Mouse (Mus musculus) small intestine, adult 2 months (tissue): ENCODE data around the gene N4bp2. TPM values are rescaled to one million over a fixed set of nuclear protein-coding genes. Genes with fewer than 3 reads are reported as not detected.

ENCODE experiments used
- H3K27ac ChIP-seq: fragments of 200-500 bp; 2 replicates; pipeline ENCODE4 v1.5.1; 2012; ENCODE audit warnings: low read depth, low read length, control low read depth, inconsistent platforms; ENCODE audit not compliant: insufficient read depth
- H3K27me3 ChIP-seq: fragments of 200-500 bp; 2 replicates; pipeline ENCODE4 v1.6.1; 2012; ENCODE audit warnings: mild to moderate bottlenecking, moderate library complexity, low read length, inconsistent platforms; ENCODE audit not compliant: control insufficient read depth, insufficient read depth
- H3K36me3 ChIP-seq: fragments of 200-500 bp; 2 replicates; pipeline ENCODE4 v1.6.1; 2012; ENCODE audit warnings: mild to moderate bottlenecking, low read length, control low read depth, inconsistent platforms; ENCODE audit not compliant: control insufficient read depth, insufficient read depth
- H3K4me1 ChIP-seq: fragments of 200-500 bp; 2 replicates; pipeline ENCODE4 v1.6.1; 2012; ENCODE audit warnings: low read length, inconsistent platforms, mixed read lengths; ENCODE audit not compliant: control insufficient read depth, insufficient read depth, insufficient read length
- H3K4me3 ChIP-seq: fragments of 200-500 bp; 2 replicates; pipeline ENCODE4 v1.5.1; 2012; ENCODE audit warnings: low read depth, mild to moderate bottlenecking, control low read depth, inconsistent platforms, low read length, moderate library complexity
- CTCF ChIP-seq: fragments of 200-500 bp; IDR thresholded peaks from 2 replicates; pipeline ENCODE4 v1.5.1; 2012; ENCODE audit warnings: low read depth, mild to moderate bottlenecking, control low read depth, inconsistent platforms, low read length, moderate library complexity, mixed read lengths; ENCODE audit not compliant: insufficient replicate concordance, insufficient read length; ENCODE audit errors: extremely low read depth
- POLR2A ChIP-seq: fragments of 200-500 bp; IDR thresholded peaks from 2 replicates; pipeline ENCODE4 v1.6.1; 2012; ENCODE audit warnings: low read depth, mild to moderate bottlenecking, control low read depth, inconsistent platforms, low read length, moderate library complexity
- WGBS: fragments of 180-500 bp; shearing (Covaris S2); methylation state at CpG from one replicate; pipeline ENCODE4 v1.1.7; 2018; 5-methylcytosine and 5-hydroxymethylcytosine counted together
- polyA plus RNA-seq: library from polyadenylated mRNA; depleted of rRNA; stranded (reverse); fragments of >200 nt; gene quantifications from 2 replicates; pipeline ENCODE4 v1.2.3, GENCODE M21; 2012

Gene N4bp2
- polyA plus RNA-seq, 1 experiment: 2.3 TPM

- H3K27ac ChIP-seq: peak within 1 kb of the TSS; percentile 29; the same call in 1 of the 2 replicates
These were observed 98.0 kb downstream of the N4bp2 start, which contains the start of gene Rhoh for GRCm38 (mm10) chr5:65861154-65861944. TSS of gene Rhoh (plus strand) at chr5:65861213.

GRCm38 (mm10) chr5:65862217-65862927 lies 99.1 kb downstream of the N4bp2 start:
- H3K4me3 ChIP-seq: no peak overlapping the region

More at GRCm38 (mm10) chr5:65861154-65861944, 98.0 kb downstream of the N4bp2 start, which contains the start of gene Rhoh:
- H3K27me3 ChIP-seq: no peaks in the 10 kb centered on the region
- WGBS: 72% methylated on average over 10 of the region's 10 CpGs
- no peak for TF ChIP-seq POLR2A
- TF ChIP-seq CTCF: no peak
- 0 out of 2 replicates have a peak within 1 kb of the TSS, but pooled peaks have one; percentile 31 for H3K4me3 ChIP-seq
- H3K4me1 ChIP-seq: peaks cover 3% of the 10 kb centered on the region; the same call in 1 of the 2 replicates
- H3K36me3 ChIP-seq: no peaks in the 10 kb centered on the region

DNA sequence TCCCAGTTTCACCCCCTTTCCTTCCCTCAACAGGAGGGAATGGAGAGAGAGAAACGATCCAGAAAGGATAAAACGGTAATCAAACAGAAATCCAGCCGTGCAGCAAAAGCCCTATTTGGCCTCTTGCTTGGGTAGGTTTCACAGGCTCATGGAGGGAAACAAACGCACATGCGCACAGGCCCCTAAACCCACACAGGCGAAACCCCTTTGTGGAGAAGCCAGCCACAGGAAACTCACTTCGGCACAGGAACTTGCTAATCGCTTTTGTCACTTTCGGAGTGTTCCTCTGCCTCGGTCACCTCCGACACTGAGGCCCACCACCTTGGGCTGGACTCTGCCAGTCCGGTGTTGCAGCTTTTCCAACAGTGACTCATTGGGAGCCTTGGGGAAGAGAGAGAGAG lies 100.0 kb downstream of the N4bp2 start:
- Histone ChIP-seq H3K27me3 (no peaks in the 10 kb centered on the region), H3K36me3 (no peaks in the 10 kb centered on the region), H3K4me1 (peaks cover 1% of the 10 kb centered on the region; the same call in 1 of the 2 replicates), H3K27ac (peak overlapping the region; percentile 91), H3K4me3 (peak overlapping the region; percentile 73)
- WGBS: 70% methylated on average over 12 of the region's 12 CpGs
- no peak for TF ChIP-seq POLR2A
- no peak for TF ChIP-seq CTCF

More at GRCm38 (mm10) chr5:65862217-65862927, 99.1 kb downstream of the N4bp2 start:
- Histone ChIP-seq H3K27me3 (no peaks in the 10 kb centered on the region), H3K36me3 (no peaks in the 10 kb centered on the region), H3K4me1 (peaks cover 1% of the 10 kb centered on the region; the same call in 1 of the 2 replicates), H3K27ac (peak overlapping the region; percentile 91; the same call in 1 of the 2 replicates)
- TF ChIP-seq CTCF (no peak), POLR2A (no peak)
- WGBS: 80% methylated on average over 7 of the region's 7 CpGs

- no peaks in the 10 kb centered on the region for H3K36me3 ChIP-seq
- H3K4me1 ChIP-seq: peaks cover 1% of the 10 kb centered on the region; the same call in 1 of the 2 replicates
- peak overlapping the region; percentile 40 for H3K4me3 ChIP-seq
- TF ChIP-seq POLR2A (no peak), CTCF (no peak)
- 80% methylated on average over 7 of the region's 7 CpGs for WGBS
- no peaks in the 10 kb centered on the region for H3K27me3 ChIP-seq
- H3K27ac ChIP-seq: peak overlapping the region; percentile 17; the same call in 1 of the 2 replicates
These were observed 101.2 kb downstream of the N4bp2 start for GRCm38 (mm10) chr5:65864486-65864885.

- H3K36me3 ChIP-seq: no peaks in the 10 kb centered on the region
- 60% methylated on average over 3 of the region's 3 CpGs for WGBS
- peaks cover 1% of the 10 kb centered on the region; the same call in 1 of the 2 replicates for H3K4me1 ChIP-seq
- peak overlapping the region; percentile 17; the same call in 1 of the 2 replicates for H3K27ac ChIP-seq
- no peaks in the 10 kb centered on the region for H3K27me3 ChIP-seq
- TF ChIP-seq CTCF (no peak), POLR2A (no peak)
- peak overlapping the region; percentile 40 for H3K4me3 ChIP-seq
These were observed 101.6 kb downstream of the N4bp2 start for GRCm38 (mm10) chr5:65864946-65865345.

- H3K36me3 ChIP-seq: no peaks in the 10 kb centered on the region
- no peaks in the 10 kb centered on the region for H3K27me3 ChIP-seq
- TF ChIP-seq POLR2A: no peak
- TF ChIP-seq CTCF: no peak
- no peaks in the 10 kb centered on the region; the same call in 1 of the 2 replicates for H3K4me1 ChIP-seq
- 75% methylated on average over 6 of the region's 6 CpGs for WGBS
- no peak overlapping the region for H3K27ac ChIP-seq
- H3K4me3 ChIP-seq: no peak overlapping the region; the same call in 1 of the 2 replicates
These were observed 103.3 kb downstream of the N4bp2 start for GRCm38 (mm10) chr5:65866591-65866990.

- WGBS: 54% methylated on average over 7 of the region's 7 CpGs
- Histone ChIP-seq H3K27me3 (no peaks in the 10 kb centered on the region), H3K4me3 (no peak overlapping the region), H3K27ac (no peak overlapping the region), H3K4me1 (no peaks in the 10 kb centered on the region; the same call in 1 of the 2 replicates), H3K36me3 (no peaks in the 10 kb centered on the region)
- TF ChIP-seq CTCF (no peak), POLR2A (no peak)
These were observed 104.2 kb downstream of the N4bp2 start for GRCm38 (mm10) chr5:65867380-65868116.
